Mouse (Mus musculus): ENCODE results near the gene Cdc27. TPM values are rescaled to one million over a fixed set of nuclear protein-coding genes. Genes with fewer than 3 reads are reported as not detected.

The Cdc27 gene
- total RNA-seq, 2 experiments from 2014 or later, result 53.2 to 57.8 TPM

GRCm38 (mm10) chr11:104508455-104508854 lies 42.0 kb downstream of the Cdc27 start:
- DNase-seq (ENCODE audit: low spot score in 2 of 2), result no peak

GRCm38 (mm10) chr11:104488292-104488691 lies 62.1 kb downstream of the Cdc27 start:
- no peak for DNase-seq (ENCODE audit: low spot score in 2 of 2)

GRCm38 (mm10) chr11:104481971-104482370 lies 68.4 kb downstream of the Cdc27 start:
- DNase-seq (ENCODE audit: low spot score in 2 of 2), result no peak

- DNase-seq (ENCODE audit: low spot score in 2 of 2), result no peak
These were observed 70.9 kb downstream of the Cdc27 start for GRCm38 (mm10) chr11:104479505-104479904.

- DNase-seq (ENCODE audit: low spot score in 2 of 2), result peak; percentile 90 to 91
These were observed 81.0 kb downstream of the Cdc27 start for GRCm38 (mm10) chr11:104469371-104469835.

DNA sequence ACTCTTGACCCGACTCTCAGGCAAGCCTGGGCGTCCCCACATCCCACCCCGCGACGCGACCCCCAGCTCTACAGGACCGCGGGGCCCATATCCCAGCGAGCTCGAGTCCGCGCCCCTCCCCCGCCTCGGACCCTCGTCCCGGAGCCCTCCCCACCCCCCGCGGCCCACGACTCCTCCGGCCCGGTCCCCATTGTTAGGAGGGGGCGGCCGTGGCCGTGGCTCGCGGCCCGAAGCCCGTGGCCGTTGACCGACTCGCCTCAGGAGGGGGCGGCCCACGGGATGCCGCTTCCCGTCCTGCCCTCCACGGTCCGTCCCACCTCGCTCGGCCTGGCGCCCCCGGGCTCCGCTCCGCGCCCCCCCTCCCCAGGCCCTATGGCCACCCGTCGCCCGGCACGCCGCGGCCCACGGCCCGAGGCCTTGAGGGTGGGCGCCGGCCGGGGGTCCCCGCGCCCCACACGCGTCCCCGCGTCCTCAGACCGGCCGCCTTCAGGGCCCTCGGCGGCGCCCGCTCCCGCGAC lies 81.6 kb downstream of the Cdc27 start, which contains the start of gene Kansl1:
Kansl1 (minus strand) TSS at position 111 of the 518 bp plus-strand sequence.
- peak; percentile 8 to 9 for DNase-seq (ENCODE audit: low spot score in 2 of 2)

- no peak for DNase-seq (ENCODE audit: low spot score in 2 of 2)
These were observed 82.7 kb downstream of the Cdc27 start for GRCm38 (mm10) chr11:104467698-104468097.

DNA sequence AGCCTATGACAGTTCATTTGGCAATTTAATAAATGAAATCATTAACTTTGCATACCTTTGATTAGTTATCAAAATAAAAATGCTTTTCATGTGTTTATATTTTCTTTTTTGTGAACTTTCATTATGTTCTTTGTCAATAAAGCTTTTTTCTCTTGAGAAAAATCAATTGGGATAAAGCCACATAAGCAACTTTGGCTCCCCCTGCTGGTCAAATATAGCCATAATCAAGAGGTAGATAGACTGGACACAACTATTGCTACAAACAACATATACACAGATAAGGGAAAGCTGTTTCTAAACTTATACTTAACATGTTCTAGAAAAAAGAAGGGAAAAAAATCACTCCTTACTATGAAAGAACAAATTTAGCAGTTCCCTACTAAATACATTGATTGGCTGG lies 88.9 kb downstream of the Cdc27 start:
- DNase-seq (ENCODE audit: low spot score in 2 of 2), result peak; percentile 32 to 68

GRCm38 (mm10) chr11:104459671-104460070 lies 90.7 kb downstream of the Cdc27 start:
- DNase-seq (ENCODE audit: low spot score in 2 of 2), result no peak

- no peak for DNase-seq (ENCODE audit: low spot score in 2 of 2)
These were observed 91.9 kb downstream of the Cdc27 start for GRCm38 (mm10) chr11:104458507-104458906.

Other genes starting within 250 kb of the Cdc27 start
- gene Kansl1, start 81.8 kb downstream of the Cdc27 start, total RNA-seq (2021), result 10 to 100 TPM; 76.1 to 79.7 TPM
- 10 to 100 TPM; 16.6 to 17.8 TPM for gene Myl4, start within 50 bp of the Cdc27 start, total RNA-seq (2021)
- 1 to 10 TPM; 2.5 to 2.6 TPM for gene Itgb3, start 57.4 kb upstream of the Cdc27 start, total RNA-seq (2021)
- 1 to 10 TPM in 1 of 2 experiments, under 1 TPM in 1; 0.49 to 1.2 TPM for gene Gm11639, start 135.1 kb upstream of the Cdc27 start, total RNA-seq (2021)